Mouse (Mus musculus) layer of hippocampus, postnatal 36 days (tissue): ENCODE results near the gene Dcun1d2. TPM values are rescaled to one million over a fixed set of nuclear protein-coding genes. Genes with fewer than 3 reads are reported as not detected.

Experiments
- DNase-seq, 2 experiments: peaks; one replicate each; pipeline ENCODE4 v3.0.0; 2022
- total RNA-seq, 2 experiments: library from RNA; stranded (reverse); gene quantifications; 2 replicates each; pipeline ENCODE4 v1.2.3; 2021

The Dcun1d2 gene
- total RNA-seq, 2 experiments from 2014 or later: 37.2 to 38.9 TPM

- DNase-seq: peak; percentile 67 to 75
Observed at GRCm38 (mm10) chr8:13254019-13254418, 33.9 kb downstream of the Dcun1d2 start, which contains the start of gene Adprhl1. Gene Adprhl1 (minus strand): TSS chr8:13254162.

GRCm38 (mm10) chr8:13253413-13253812 is 34.5 kb downstream of the Dcun1d2 start:
- DNase-seq: no peak

- no peak for DNase-seq
Observed at GRCm38 (mm10) chr8:13252837-13253236, 35.1 kb downstream of the Dcun1d2 start.

GRCm38 (mm10) chr8:13244343-13244880 is 43.5 kb downstream of the Dcun1d2 start:
- no peak for DNase-seq

GRCm38 (mm10) chr8:13242985-13243870 is 44.7 kb downstream of the Dcun1d2 start:
- no peak for DNase-seq

GRCm38 (mm10) chr8:13240691-13241090 is 47.2 kb downstream of the Dcun1d2 start:
- no peak for DNase-seq

- DNase-seq: no peak
Observed at GRCm38 (mm10) chr8:13240055-13240454, 47.9 kb downstream of the Dcun1d2 start.

GRCm38 (mm10) chr8:13234803-13235202 is 53.1 kb downstream of the Dcun1d2 start:
- no peak for DNase-seq

- no peak for DNase-seq
Observed at GRCm38 (mm10) chr8:13230471-13230870, 57.5 kb downstream of the Dcun1d2 start.

- DNase-seq: no peak
Observed at GRCm38 (mm10) chr8:13229802-13230201, 58.1 kb downstream of the Dcun1d2 start.

- DNase-seq: no peak
Observed at GRCm38 (mm10) chr8:13228923-13229610, 58.9 kb downstream of the Dcun1d2 start.

- DNase-seq: no peak
Observed at GRCm38 (mm10) chr8:13227184-13227583, 60.7 kb downstream of the Dcun1d2 start.

GRCm38 (mm10) chr8:13226288-13226687 is 61.6 kb downstream of the Dcun1d2 start:
- peak; percentile 19 to 33 for DNase-seq

- no peak for DNase-seq
Observed at GRCm38 (mm10) chr8:13224426-13224825, 63.5 kb downstream of the Dcun1d2 start.

- DNase-seq: no peak
Observed at GRCm38 (mm10) chr8:13218441-13218840, 69.5 kb downstream of the Dcun1d2 start.

GRCm38 (mm10) chr8:13217986-13218385 is 69.9 kb downstream of the Dcun1d2 start:
- DNase-seq: no peak

GRCm38 (mm10) chr8:13217093-13217492 is 70.8 kb downstream of the Dcun1d2 start:
- no peak for DNase-seq

GRCm38 (mm10) chr8:13216386-13216785 is 71.5 kb downstream of the Dcun1d2 start:
- DNase-seq: no peak

- peak; percentile 79 to 84 for DNase-seq
Observed at GRCm38 (mm10) chr8:13213479-13214268, 74.3 kb downstream of the Dcun1d2 start.

GRCm38 (mm10) chr8:13209770-13210169 is 78.2 kb downstream of the Dcun1d2 start:
- no peak for DNase-seq

GRCm38 (mm10) chr8:13208627-13209355 is 79.1 kb downstream of the Dcun1d2 start:
- DNase-seq: no peak

- DNase-seq: no peak
Observed at GRCm38 (mm10) chr8:13206290-13206689, 81.6 kb downstream of the Dcun1d2 start.
